Mouse (Mus musculus): ENCODE data around the gene Ahctf1.
A peak's percentile ranks its signal among the peaks of the same experiment; 100 is the strongest.
"Not testable (repeated sequence)": the region's sequence is repeated elsewhere in the genome, so short reads cannot be mapped to it uniquely, and the experiment has no call there.

Gene Ahctf1

DNA sequence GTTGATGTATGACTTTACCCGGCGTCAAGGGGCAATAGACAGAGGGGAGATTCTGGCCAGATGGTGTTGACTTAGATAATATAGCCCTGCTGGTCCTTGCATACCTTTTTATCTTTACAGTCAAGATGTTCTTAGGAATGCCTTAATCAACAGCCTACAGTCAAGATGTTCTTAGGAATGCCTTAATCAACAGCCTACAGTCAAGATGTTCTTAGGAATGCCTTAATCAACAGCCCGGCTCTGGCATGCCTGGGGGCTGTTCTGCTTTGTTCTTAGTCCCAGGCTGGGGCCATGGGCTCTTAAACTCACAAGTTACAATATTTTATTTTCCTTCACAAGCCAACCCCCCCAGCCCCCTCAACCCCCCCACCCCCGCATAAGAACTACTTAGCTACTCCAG lies 88.2 kb downstream of the Ahctf1 start:
- not testable (repeated sequence) for DNase-seq (ENCODE audit: extremely low read depth, low read depth, low spot score)

DNA sequence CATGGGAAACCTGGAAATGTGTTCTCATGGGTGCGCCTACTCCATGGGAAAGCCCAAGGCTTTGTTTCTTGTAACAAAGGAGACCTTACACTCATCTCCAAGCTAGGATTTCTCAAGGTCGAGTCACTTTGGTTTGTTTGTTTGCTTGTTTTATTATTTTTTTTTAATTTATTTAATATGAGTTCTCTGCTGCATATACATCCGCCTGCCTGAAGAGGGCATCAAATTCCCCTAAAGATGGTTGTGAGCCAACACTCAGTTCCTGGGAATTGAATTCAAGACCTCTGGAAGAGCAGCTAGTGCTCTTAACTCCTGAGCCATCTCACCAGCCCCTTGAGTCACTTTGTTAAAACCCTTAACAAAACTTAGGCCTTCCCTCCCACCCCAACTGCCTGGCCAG lies 90.1 kb downstream of the Ahctf1 start:
- DNase-seq (ENCODE audit: extremely low read depth, low read depth, low spot score) = no peak

DNA sequence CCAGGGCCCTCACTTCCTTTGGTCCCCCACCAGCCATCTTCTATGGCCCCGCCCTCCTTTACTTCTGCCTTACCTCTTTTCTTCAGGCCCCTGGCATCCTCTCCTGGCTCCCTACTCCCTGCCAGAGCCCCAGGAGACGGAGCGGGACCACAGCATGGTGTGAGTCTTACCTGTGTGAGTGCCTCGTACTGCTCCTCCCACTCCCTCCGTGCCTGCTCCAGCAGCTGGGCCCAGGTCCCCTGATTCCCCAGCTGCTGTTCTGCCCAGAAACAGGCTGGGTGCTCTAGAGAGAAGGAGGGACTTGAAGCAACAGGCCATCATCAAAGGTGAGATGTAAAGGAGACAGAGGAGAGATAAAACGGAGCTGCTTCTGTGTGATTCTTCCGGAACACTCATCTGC lies 90.8 kb downstream of the Ahctf1 start:
- no peak for DNase-seq (ENCODE audit: extremely low read depth, low read depth, low spot score)

DNA sequence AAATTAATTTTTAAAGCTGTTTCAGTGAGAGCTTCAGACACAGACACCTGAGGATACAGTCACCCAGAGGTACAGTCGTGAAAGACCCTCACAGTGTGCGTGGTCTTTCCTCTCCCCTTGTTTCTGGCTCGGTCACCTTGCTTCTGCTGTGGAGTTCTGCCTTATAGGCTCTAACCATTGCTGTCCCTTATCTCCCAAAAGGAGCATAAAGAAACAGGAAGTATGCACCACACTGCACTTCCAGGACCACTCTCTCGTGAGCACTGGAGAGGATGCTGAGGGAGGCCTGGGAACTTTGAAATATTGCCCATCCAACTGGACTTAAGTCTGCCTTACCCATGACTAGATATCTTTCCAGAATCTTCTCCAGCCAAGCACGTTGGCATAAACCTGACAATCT lies 92.7 kb downstream of the Ahctf1 start:
- no peak for DNase-seq (ENCODE audit: extremely low read depth, low read depth, low spot score)

DNA sequence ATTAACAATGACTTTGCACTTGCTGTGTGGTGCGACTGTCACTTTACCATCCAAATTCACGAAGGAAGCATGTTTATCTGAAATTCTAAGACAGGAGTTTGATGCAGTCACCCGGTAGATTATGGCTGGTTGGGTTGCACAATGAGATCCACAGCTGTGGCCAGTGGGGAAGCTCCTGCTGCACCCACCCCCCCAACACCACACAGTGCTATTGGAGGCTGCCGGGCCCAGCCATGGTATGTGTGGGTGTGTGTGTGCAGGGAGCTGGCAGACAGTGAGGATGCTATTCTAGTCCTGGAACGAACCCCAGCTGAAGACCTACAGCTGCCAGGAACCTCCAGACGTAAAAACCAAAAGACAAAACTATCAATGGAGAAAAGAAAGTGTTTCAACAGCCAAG lies 94.1 kb downstream of the Ahctf1 start:
- DNase-seq (ENCODE audit: extremely low read depth, low read depth, low spot score) = no peak

DNA sequence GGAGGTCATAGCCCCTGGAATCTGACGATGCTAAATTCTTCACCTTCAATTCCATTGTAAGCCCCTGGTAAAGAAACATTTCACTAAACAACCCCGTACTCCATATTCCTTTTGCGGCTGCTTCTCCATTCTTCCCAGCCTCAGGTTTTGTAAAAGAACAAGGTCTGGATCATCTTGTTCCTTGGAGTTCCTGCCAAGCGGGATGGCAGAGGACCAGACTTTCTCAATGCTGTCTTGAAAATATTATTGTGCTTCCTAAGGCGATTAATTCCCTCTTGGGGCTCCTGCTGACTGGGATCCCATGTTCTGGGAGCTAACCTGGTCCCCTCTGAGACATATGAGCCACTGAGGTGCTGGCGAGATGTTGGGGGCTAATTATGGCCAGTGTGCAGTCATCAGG lies 98.3 kb downstream of the Ahctf1 start:
- DNase-seq (ENCODE audit: extremely low read depth, low read depth, low spot score) = peak; percentile 47

DNA sequence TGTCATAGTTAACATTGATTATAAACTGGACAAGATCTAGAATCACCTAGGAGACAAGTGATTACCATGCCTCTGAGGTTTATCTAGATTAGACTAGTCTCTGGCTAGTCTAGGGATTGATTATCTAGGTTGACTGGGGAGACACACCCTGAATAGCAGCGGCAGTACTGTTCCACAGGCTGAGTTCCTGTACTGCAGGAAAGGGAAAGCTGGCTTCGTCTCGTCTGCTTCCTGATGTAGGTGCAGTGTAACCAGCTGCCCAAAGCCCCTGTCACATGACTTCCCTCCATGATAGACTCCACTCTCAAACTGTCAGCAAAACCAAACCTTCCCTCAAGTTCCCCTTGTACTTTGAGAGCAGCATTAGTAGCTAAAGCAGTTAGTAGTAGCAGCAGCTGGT lies 99.3 kb downstream of the Ahctf1 start:
- no peak for DNase-seq (ENCODE audit: extremely low read depth, low read depth, low spot score)

Measured in fat pad, adult 2 months (tissue).